Mouse (Mus musculus): ENCODE results near the gene Selenoo. TPM values are rescaled to one million over a fixed set of nuclear protein-coding genes. Genes with fewer than 3 reads are reported as not detected.

The Selenoo gene
- polyA plus RNA-seq, 1 experiment from 2014 or later: 8.4 TPM

- 52% methylated on average over 11 of the region's 11 CpGs for WGBS (ENCODE audit: missing documents)
- H3K4me3 ChIP-seq (ENCODE audit: inconsistent target): no peak overlapping the region
- H3K27ac ChIP-seq: no peak overlapping the region
Measured at GRCm38 (mm10) chr15:89144965-89145364, 56.1 kb downstream of the Selenoo start.

DNA sequence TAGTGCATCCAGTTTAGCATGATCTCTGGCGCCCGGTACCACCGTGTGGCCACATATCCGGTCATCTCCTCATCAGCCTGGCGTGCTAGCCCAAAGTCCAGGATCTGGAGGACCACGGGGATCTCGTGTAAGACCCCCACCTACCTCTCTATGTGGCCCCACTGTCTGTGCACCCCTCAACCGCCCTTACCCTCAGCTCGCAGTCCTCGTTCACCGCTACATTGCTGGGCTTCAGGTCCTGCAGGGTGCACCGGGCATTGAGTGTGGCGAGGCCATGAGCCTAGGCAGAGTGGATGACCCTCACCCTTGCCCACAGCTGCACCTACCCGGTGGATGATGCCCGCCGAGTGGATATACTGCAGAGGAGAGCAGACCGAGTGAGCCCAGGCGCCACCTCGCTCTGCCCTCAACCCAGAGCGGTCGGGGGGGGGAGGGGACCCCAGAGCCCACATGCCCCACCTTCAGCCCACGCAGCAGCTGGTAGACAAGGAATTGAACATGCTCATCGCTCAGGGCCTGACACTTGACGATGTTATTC lies 57.0 kb downstream of the Selenoo start:
- no peak overlapping the region for H3K27ac ChIP-seq
- H3K79me2 ChIP-seq (ENCODE audit: inconsistent target): no peaks in the 10 kb centered on the region
- no peak overlapping the region for H3K4me3 ChIP-seq (ENCODE audit: inconsistent target)
- WGBS (ENCODE audit: missing documents): 89% methylated on average over 23 of the region's 24 CpGs
- no peaks in the 10 kb centered on the region for H3K36me3 ChIP-seq (ENCODE audit: inconsistent target)

More at GRCm38 (mm10) chr15:89144965-89145364, 56.1 kb downstream of the Selenoo start:
- Histone ChIP-seq H3K36me3 (ENCODE audit: inconsistent target) (no peaks in the 10 kb centered on the region), H3K79me2 (ENCODE audit: inconsistent target) (no peaks in the 10 kb centered on the region)

DNA sequence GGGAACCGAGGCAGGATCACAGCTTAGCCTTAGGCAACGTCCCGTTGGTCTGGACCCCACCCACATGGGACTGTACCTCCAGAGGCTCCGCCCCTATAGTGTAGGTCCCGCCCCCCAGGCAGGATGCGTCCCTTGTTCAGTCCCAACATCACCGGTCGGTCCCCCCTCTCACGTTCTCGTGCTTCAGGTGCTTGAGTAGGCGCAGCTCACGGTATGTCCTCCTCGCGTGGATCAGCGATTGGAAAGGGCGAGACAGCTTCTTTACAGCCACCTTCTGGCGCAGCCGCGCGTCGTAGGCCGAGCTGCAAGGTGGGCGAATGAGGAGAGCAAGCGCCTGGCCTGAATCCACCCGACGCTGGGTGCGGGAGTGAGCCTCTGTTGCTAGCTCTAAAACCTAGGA lies 57.7 kb downstream of the Selenoo start:
- 4% methylated on average over 27 of the region's 27 CpGs for WGBS (ENCODE audit: missing documents)
- H3K4me3 ChIP-seq (ENCODE audit: inconsistent target): no peak overlapping the region

GRCm38 (mm10) chr15:89147024-89147423 lies 58.1 kb downstream of the Selenoo start:
- Histone ChIP-seq H3K36me3 (ENCODE audit: inconsistent target) (no peaks in the 10 kb centered on the region), H3K4me3 (ENCODE audit: inconsistent target) (no peak overlapping the region), H3K27ac (no peak overlapping the region), H3K79me2 (ENCODE audit: inconsistent target) (no peaks in the 10 kb centered on the region)
- under 1% methylated on average over 14 of the region's 16 CpGs for WGBS (ENCODE audit: missing documents)

More for the DNA sequence above, 57.7 kb downstream of the Selenoo start:
- Histone ChIP-seq H3K27ac (no peak overlapping the region), H3K36me3 (ENCODE audit: inconsistent target) (no peaks in the 10 kb centered on the region), H3K79me2 (ENCODE audit: inconsistent target) (no peaks in the 10 kb centered on the region)

DNA sequence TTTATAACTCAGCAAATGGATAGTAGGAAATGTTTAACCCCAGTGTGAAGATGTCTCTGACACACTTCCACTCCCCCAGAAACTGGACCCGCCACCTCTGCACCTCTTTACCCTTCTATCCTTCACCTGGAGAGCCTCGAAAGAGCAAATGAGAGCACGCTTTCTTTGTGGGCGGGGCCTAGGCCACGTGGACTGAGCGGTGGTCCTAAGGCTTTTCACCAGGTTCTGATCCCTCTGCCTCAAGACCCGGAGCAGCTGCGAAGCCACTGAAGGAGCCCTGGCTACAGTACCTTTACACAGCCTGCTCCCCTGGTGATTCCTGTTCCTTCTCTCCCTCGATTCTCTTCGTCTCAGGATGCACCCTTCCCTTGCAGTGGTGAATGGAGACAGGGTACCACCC lies 58.6 kb downstream of the Selenoo start:
- Histone ChIP-seq H3K4me3 (ENCODE audit: inconsistent target) (no peak overlapping the region), H3K27ac (no peak overlapping the region)
- WGBS (ENCODE audit: missing documents): 29% methylated on average over 10 of the region's 10 CpGs

DNA sequence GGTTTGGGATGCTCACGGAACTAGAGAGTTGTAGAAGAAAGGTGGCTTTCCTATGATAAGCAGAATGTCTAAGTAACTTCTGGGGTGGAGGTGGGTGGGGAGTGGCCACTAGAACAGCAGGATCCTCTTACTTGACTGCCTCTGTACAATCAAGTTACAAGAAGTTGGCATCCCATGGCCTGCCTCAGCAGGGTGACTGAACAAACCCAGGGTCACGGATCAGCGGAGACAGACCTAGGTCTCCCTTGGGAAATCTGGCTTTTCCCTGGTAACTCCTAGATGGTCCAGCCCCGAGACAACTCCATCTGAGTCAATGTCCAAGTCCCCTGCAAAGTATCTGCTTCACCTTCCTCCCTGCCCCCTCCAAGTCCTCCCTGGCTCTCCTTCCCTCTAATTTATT lies 59.0 kb downstream of the Selenoo start:
- Histone ChIP-seq H3K79me2 (ENCODE audit: inconsistent target) (no peaks in the 10 kb centered on the region), H3K4me3 (ENCODE audit: inconsistent target) (no peak overlapping the region), H3K36me3 (ENCODE audit: inconsistent target) (no peaks in the 10 kb centered on the region), H3K27ac (no peak overlapping the region)
- 73% methylated on average over 4 of the region's 4 CpGs for WGBS (ENCODE audit: missing documents)

More for the DNA sequence above, 58.6 kb downstream of the Selenoo start:
- H3K36me3 ChIP-seq (ENCODE audit: inconsistent target): no peaks in the 10 kb centered on the region
- no peaks in the 10 kb centered on the region for H3K79me2 ChIP-seq (ENCODE audit: inconsistent target)

DNA sequence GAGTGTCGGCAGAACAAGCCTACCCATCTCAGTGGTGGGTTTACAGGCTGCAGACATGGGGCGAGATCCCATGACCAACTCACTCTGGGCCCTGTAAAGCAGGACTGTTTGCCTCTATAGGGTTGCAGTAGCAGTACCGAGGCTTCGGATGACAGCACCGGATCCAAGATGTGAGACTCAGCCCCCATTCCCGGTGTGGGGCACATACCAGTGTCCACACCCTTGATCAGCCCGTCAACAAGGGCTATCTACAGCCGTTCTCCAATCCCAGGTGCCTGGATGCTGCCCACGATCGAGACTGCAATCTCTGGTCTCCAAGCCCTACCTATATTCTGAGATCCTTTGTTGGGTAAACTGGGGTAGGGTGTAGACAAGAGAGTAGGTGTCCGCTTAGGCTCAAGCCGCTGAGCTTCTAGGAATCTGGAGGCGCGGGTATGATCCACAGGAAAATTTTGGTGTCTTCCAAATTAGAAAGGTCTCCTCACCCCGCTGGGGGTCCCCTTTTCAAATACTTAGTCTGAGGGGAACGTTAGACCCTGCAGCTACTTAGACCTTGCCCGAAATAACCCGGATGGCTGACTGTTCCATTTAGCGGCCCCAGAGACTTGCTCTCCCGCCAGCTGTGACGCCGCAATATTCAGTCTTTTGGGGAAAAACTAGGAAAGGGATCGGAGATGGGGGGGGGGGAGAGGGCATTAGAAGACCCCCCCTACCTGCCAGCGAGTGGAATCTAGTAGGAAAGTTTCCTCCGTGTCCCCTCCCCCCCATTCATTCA lies 59.8 kb downstream of the Selenoo start:
- Histone ChIP-seq H3K36me3 (ENCODE audit: inconsistent target) (no peaks in the 10 kb centered on the region), H3K27ac (no peak overlapping the region), H3K4me3 (ENCODE audit: inconsistent target) (peak overlapping the region; percentile 17), H3K79me2 (ENCODE audit: inconsistent target) (no peaks in the 10 kb centered on the region)
- WGBS (ENCODE audit: missing documents): 21% methylated on average over 24 of the region's 25 CpGs

DNA sequence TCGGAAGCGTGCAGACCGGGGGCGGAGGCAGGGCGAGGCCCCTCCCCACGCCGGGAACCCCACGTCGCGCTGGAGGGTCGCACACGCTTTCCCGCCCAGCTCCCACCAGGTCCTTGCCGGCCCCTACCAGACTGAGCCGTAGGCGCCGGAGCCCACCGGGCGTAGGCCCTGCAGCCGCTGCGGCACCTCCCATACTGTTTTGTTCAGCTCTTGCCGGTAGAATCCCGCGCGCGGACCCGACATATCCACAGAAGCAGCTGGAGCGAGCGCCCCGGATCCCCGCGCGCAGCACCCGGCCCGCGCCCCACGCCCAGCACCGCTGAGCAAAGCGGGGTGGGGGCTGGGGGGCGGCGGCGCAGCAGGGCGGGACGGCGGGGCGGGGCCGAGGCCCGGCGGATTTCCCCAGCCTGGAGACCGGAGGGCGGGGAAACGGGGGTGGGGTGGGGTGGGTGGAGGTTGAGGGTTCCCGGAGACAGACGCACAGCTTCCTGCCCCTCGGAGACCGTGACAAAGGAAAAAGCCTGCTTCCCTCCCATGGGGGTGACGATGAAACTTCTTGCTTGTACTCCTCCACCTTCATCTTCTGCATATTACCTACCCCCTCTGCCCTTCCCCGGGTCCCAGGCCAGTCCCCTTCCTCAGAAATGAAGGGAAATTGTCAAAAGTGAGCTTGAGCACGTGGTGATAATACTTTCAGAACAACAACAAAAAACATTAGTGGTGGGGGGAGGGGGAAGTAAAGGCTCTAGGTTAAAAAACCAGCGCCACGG lies 60.6 kb downstream of the Selenoo start, which contains the start of gene Mapk11:
TSS of gene Mapk11 (minus strand) at position 358 of the 770 bp plus-strand sequence.
- Histone ChIP-seq H3K36me3 (ENCODE audit: inconsistent target) (peaks cover 7% of the 10 kb centered on the region; the same call in 1 of the 2 replicates), H3K4me3 (ENCODE audit: inconsistent target) (peak within 1 kb of the TSS; percentile 17), H3K27ac (no peak within 1 kb of the TSS), H3K79me2 (ENCODE audit: inconsistent target) (no peaks in the 10 kb centered on the region)
- 1% methylated on average over 61 of the region's 61 CpGs for WGBS (ENCODE audit: missing documents)

Other genes starting within 250 kb of the Selenoo start
- gene Pim3, start 226.9 kb upstream of the Selenoo start, polyA plus RNA-seq (2018): 2.9 to 8.0 TPM (median 7.6 TPM) in 3 replicates
- not detected in 3 replicates for gene Ttll8, start 134.7 kb upstream of the Selenoo start, polyA plus RNA-seq (2018)
- gene Mlc1, start 110.1 kb upstream of the Selenoo start, polyA plus RNA-seq (2018): not detected in 3 replicates
- gene Mov10l1, start 106.2 kb upstream of the Selenoo start, polyA plus RNA-seq (2018): not detected in 3 replicates
- not detected in 3 replicates for gene Panx2, start 29.4 kb upstream of the Selenoo start, polyA plus RNA-seq (2018)
- gene Trabd, start 14.0 kb upstream of the Selenoo start, polyA plus RNA-seq (2018): 23.0 to 34.3 TPM (median 32.0 TPM) in 3 replicates
- 4.1 to 8.3 TPM (median 6.3 TPM) in 3 replicates for gene Tubgcp6, start 34.0 kb downstream of the Selenoo start, polyA plus RNA-seq (2018)
- gene Hdac10, start 39.6 kb downstream of the Selenoo start, polyA plus RNA-seq (2018): 3.9 to 7.2 TPM (median 5.5 TPM) in 3 replicates
- gene Mapk12, start 51.6 kb downstream of the Selenoo start, polyA plus RNA-seq (2018): 0.09 TPM in 1 of 3 replicates, not detected in the others
- gene Mapk11, start 60.5 kb downstream of the Selenoo start, polyA plus RNA-seq (2018): 0.79 to 2.1 TPM (median 1.5 TPM) in 3 replicates
- 226 to 333 TPM (median 246 TPM) in 3 replicates for gene Plxnb2, start 91.7 kb downstream of the Selenoo start, polyA plus RNA-seq (2018)
- 0.80 to 2.0 TPM (median 1.1 TPM) in 3 replicates for gene Dennd6b, start 107.4 kb downstream of the Selenoo start, polyA plus RNA-seq (2018)
- gene Ppp6r2, start 122.5 kb downstream of the Selenoo start, polyA plus RNA-seq (2018): 15.7 to 23.8 TPM (median 17.1 TPM) in 3 replicates
- gene Sbf1, start 226.2 kb downstream of the Selenoo start, polyA plus RNA-seq (2018): 25.5 to 41.4 TPM (median 33.6 TPM) in 3 replicates
- not detected in 3 replicates for gene Adm2, start 233.6 kb downstream of the Selenoo start, polyA plus RNA-seq (2018)
- not detected in 3 replicates for gene Miox, start 245.3 kb downstream of the Selenoo start, polyA plus RNA-seq (2018)